Mouse (Mus musculus) gastrocnemius, postnatal 4 days (tissue): ENCODE measurements around the gene Pira2. TPM values are rescaled to one million over a fixed set of nuclear protein-coding genes. Genes with fewer than 3 reads are reported as not detected.
"Not testable (repeated sequence)": the region's sequence is repeated elsewhere in the genome, so short reads cannot be mapped to it uniquely, and the experiment has no call there.

Source experiments
- DNase-seq, 2 experiments: peaks; one replicate each; pipeline ENCODE4 v3.0.0; 2021 to 2022; ENCODE audit warnings: low spot score in 2 of 2, mixed read lengths in 2 of 2
- long read RNA-seq, 2 experiments: library from polyadenylated mRNA; stranded (forward); transcript quantifications; one replicate each; pipeline ENCODE4 v2.0.0; 2021
- total RNA-seq, 2 experiments: library from RNA; stranded (reverse); gene quantifications; 2 replicates each; pipeline ENCODE4 v1.2.3; 2021

Pira2 gene
- under 1 TPM in 1 of 2 experiments, not detected in 1; 0.29 TPM for total RNA-seq
- long read RNA-seq, experiment 1 = 0 reads
- long read RNA-seq, experiment 2 = 0 reads

- DNase-seq = not testable (repeated sequence)
Observed at GRCm38 (mm10) chr7:3844951-3845350, at the start of gene Pira2. Gene Pira2 (minus strand): TSS chr7:3845051.

- DNase-seq = not testable (repeated sequence)
Observed at GRCm38 (mm10) chr7:3875032-3875431, 30.2 kb upstream of the Pira2 start.

- not testable (repeated sequence) for DNase-seq
Observed at GRCm38 (mm10) chr7:3837854-3838253, 7.0 kb downstream of the Pira2 start.

GRCm38 (mm10) chr7:3830633-3831032 lies 14.2 kb downstream of the Pira2 start:
- DNase-seq = not testable (repeated sequence)

GRCm38 (mm10) chr7:3825599-3825998 lies 19.3 kb downstream of the Pira2 start, which contains the start of gene Gm15448:
Gene Gm15448 (minus strand): TSS chr7:3825687.
- DNase-seq = not testable (repeated sequence)

GRCm38 (mm10) chr7:3811912-3812311 lies 32.9 kb downstream of the Pira2 start:
- not testable (repeated sequence) for DNase-seq

- DNase-seq = not testable (repeated sequence)
Observed at GRCm38 (mm10) chr7:3802935-3803334, 41.9 kb downstream of the Pira2 start.

GRCm38 (mm10) chr7:3799940-3800339 lies 44.9 kb downstream of the Pira2 start:
- DNase-seq = not testable (repeated sequence)

GRCm38 (mm10) chr7:3796286-3796685 lies 48.6 kb downstream of the Pira2 start:
- DNase-seq = not testable (repeated sequence)

Other genes starting within 250 kb of the Pira2 start
- under 1 TPM; 0.20 to 0.29 TPM for gene Oscar, start 228.9 kb downstream of the Pira2 start, total RNA-seq
- gene Ndufa3, start 227.7 kb downstream of the Pira2 start, total RNA-seq = 100 to 1,000 TPM; 644 to 708 TPM
- 10 to 100 TPM; 20.8 to 22.7 TPM for gene Tfpt, start 215.1 kb downstream of the Pira2 start, total RNA-seq
- gene Prpf31, start 215.1 kb downstream of the Pira2 start, total RNA-seq = 10 to 100 TPM; 38.3 to 38.9 TPM
- 10 to 100 TPM; 49.3 to 50.3 TPM for gene Cnot3, start 199.8 kb downstream of the Pira2 start, total RNA-seq
- gene Leng1, start 179.2 kb downstream of the Pira2 start, total RNA-seq = 1 to 10 TPM; 9.8 TPM
- gene Tmc4, start 167.5 kb downstream of the Pira2 start, total RNA-seq = 1 to 10 TPM; 2.0 to 3.5 TPM
- gene Tsen34, start 152.2 kb downstream of the Pira2 start, total RNA-seq = 10 to 100 TPM; 86.2 to 95.2 TPM
- 10 to 100 TPM; 24.9 to 25.0 TPM for gene Mboat7, start 151.5 kb downstream of the Pira2 start, total RNA-seq
- gene Rps9, start 141.1 kb downstream of the Pira2 start, total RNA-seq = 1,000 to 10,000 TPM in 1 of 2 experiments, 100 to 1,000 TPM in 1; 942 to 1,092 TPM
- gene Pirb, start 124.7 kb downstream of the Pira2 start, total RNA-seq = 1 to 10 TPM; 1.9 to 2.3 TPM
- under 1 TPM; 0.60 to 0.71 TPM for gene Gm15448, start 19.4 kb downstream of the Pira2 start, total RNA-seq
- under 1 TPM; 0.15 to 0.29 TPM for gene Gm14548, start 53.1 kb upstream of the Pira2 start, total RNA-seq
- gene Lilra6, start 70.5 kb upstream of the Pira2 start, total RNA-seq = under 1 TPM; 0.23 to 0.34 TPM
- under 1 TPM; 0.56 to 0.70 TPM for gene Lair1, start 218.2 kb upstream of the Pira2 start, total RNA-seq